Mouse (Mus musculus) heart, postnatal 4 days (tissue): ENCODE results near the gene Cox4i2. TPM values are rescaled to one million over a fixed set of nuclear protein-coding genes. Genes with fewer than 3 reads are reported as not detected.

Source experiments
- DNase-seq: peaks from one replicate; pipeline ENCODE4 v3.0.0; 2021
- total RNA-seq, 2 experiments: library from RNA; stranded (reverse); gene quantifications; 2 replicates each; pipeline ENCODE4 v1.2.3; 2021

Cox4i2 gene
- total RNA-seq, 2 experiments from 2014 or later = 13.7 to 15.1 TPM

DNA sequence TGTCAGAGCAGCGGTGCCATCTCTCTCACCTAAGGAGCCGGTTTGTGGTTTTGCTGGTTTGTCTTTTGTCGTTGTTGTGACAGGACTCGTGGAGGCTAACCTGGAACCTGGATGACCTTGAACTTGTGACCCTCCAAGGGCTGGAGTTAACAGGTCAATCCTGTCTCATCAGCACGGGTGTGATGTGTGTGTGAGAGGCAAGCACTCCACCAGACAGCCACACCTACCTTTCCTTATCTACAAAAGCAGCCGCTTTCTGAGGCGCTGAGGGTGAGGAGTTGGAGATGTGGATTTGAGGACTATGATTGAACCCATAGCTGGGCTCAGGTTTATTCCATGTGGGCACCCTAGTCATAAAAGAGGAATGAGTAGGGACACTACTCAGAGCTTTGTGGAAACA lies 15.7 kb downstream of the Cox4i2 start:
- DNase-seq = no peak

DNA sequence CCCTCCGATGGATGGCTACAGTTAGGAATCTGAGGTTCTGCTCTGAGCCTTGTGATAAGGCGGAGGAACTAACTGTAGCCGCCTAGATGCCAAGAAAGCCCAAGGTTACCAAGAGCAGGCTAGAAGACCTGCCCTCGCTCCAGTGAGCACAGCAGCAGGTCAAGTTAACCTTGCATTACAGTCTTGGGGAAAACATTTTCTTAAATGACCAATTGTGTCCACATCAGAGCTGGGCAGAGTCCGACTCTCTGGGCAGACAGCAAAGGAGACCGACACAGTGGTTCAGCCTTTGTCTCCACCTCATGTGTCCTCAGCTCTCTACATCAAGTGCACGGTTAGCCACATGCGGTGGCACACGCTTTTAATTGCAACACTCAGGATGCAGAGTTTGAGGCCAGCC lies 17.6 kb downstream of the Cox4i2 start:
- DNase-seq = no peak

DNA sequence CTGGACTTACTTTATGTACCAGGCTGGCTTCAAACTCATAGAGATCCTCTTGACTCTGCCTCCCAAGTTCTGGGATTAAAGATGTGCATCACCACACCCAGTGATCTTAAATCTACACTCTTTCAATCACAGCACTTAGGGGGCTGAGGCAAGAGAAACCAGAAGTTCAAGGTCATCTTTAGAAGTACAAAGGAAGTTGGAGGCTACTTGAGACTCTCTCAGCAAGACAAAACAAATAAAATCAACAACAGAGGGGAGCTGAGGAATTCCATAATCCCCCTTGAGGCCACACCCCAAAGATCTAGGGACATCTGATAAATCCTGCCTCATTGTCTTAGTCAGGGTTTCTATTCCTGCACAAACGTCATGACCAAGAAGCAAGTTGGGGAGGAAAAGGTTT lies 18.3 kb downstream of the Cox4i2 start:
- no peak for DNase-seq

DNA sequence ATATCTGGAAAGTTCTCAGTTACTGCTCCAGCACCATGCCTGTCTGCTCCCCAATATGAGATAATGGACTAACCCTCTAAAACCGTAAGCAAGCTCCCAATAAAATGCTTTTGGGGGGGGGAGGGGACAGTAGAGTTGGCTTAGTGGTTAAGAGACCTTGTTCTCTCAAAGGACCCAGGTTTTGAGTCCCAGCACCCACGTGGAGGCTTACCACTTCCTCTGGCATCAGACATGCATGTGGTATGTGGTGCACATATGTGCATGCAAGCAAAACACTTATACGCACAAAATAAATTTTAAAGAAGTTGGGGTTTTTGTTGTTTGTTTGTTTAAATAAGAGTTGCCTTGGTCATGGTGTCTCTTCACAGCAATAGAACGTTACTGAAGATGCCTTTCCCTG lies 21.4 kb downstream of the Cox4i2 start:
- DNase-seq = no peak

DNA sequence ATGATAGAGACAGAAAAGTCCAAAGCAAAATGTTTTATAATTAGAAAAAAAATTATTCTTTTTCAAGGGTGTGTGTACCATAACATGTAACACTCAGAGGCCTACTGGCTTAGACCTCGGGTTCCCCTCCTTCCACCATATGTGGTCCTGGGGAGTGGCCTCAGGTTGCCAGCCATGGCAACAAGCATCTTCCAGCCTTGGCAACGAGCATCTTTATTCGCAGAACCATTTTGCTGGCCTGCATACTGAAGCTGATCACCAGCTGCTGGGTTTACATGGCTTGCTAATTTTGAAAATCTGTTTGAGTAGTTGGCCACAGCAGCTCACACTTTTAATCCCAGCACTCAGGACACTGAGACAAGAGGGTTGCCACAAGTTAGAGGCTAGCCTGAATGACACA lies 22.0 kb downstream of the Cox4i2 start:
- no peak for DNase-seq

DNA sequence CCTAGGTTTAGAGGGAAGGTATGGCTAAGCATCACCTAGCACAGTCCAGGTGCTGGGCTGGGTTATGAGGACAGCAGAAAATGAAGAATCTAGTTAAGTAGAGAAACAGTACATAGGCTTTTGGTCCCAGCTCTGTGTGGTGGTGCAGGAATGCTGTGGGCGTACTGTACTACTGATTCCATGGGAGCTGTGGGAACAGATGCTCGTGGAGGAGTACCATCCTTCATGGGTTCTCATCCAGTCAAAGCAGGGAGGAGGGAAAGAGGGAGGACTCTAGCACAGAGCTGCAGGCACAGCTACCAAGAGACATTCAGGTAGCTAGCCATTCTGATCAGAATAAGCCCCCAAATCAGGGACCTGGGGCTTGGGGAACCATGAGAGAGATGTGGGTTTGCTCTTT lies 22.5 kb downstream of the Cox4i2 start:
- no peak for DNase-seq

DNA sequence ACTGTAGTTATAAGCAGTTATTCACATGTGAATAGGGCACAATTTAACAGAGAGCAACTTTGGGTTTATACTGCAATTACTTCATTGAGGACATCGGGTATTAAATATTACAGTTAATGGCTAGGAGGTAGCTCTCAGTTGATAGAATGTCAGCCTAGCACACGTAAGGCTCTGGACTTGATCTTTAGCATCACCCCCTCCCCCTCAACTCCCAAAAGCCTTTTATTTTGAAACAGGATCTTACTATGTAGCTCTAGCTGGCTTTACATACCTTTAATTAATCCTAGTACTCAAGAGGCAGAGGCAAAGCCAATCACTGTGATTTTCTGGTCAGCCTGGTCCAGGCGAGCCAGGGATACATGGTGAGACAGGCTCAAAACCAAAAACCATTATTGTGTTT lies 23.1 kb downstream of the Cox4i2 start:
- no peak for DNase-seq

DNA sequence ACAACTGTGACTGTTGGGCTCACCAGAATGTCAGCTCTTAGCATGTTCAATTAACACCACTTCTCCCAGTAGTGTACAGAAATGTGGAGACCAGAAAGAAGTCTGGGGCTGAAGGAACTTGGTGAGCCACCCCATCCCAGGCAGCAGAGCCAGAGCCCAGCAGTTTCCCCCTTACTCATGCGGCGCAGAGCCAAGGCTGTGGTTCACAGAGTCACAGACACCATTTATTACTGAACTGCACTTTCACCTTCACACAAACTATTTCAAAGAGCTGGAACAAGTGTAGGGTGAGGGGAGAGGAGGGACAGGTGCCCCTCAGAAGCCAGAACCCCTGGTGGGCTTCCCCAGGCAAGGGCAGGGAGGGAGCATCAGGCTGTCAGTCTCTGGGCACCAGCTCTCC lies 26.5 kb downstream of the Cox4i2 start:
- no peak for DNase-seq

DNA sequence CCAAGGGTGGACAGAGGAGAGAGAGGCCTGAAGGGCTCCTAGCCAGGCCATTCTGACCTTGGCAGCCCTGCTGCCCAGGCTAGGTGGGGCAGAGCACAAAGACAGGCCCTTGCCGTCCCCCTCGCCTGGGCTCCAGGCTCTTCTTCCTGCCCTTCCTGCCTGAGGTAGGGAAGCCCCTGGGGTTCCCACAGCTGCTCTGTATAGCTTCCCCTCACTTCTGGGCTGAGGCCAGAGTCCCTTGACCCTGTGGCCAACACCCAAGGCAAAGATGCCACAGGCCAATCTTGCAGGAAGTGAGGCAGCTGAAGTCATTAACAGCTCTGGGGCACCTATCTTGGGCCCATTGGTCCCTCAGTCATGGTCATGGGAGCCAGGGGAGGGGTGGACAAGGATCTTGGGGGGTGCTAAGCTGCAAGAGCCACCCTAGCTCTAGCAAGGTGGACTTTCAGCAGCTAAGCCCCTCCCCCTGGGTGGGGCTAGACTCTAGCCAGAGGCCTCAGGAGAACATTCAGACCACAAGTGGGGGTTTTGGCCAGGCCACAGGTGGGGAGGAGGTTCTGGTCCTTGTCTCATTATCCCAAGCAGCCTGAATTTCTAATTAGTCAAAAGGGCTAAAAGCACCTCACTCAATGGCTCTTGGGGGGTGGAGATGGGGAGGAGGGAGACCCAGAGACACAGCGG lies 27.2 kb downstream of the Cox4i2 start:
- no peak for DNase-seq

DNA sequence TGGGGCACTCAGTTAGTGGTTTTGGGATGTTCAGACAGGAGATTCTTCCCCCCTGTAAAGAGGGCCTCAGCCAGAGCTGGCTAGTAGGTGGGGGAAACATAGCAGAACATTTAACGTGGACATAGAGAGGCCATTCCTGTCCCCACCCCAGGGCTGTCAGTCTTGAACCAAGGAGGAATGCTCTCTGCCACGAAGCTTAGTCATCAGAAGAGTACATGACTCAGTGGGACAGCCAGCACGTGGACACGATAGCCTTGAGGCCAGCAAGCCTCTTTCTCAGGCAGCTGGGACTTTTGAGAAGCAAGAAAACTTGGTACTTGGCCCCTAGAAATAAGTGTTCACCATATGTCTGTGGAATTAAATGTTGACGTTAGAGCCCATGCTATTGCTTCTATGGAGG lies 28.7 kb downstream of the Cox4i2 start:
- DNase-seq = no peak

DNA sequence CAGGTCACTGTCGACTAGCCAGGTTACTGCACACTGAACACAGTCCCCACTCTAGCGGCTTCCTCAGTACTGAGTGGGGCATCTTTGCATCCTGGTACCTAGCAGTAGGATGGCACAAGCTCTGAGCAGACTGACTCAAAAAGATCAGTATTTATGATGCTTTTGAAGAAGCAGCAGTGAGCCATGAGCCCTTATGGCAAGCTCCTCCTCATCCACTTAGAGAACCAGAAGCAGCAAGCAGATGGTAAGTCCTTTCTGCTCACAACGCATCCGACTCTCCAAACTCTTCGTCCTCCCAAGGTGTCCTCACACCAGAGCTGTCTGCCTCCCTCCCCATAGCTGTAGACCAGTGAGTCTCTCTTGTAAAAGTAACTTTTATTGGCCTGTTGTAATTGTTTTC lies 29.3 kb downstream of the Cox4i2 start:
- no peak for DNase-seq

DNA sequence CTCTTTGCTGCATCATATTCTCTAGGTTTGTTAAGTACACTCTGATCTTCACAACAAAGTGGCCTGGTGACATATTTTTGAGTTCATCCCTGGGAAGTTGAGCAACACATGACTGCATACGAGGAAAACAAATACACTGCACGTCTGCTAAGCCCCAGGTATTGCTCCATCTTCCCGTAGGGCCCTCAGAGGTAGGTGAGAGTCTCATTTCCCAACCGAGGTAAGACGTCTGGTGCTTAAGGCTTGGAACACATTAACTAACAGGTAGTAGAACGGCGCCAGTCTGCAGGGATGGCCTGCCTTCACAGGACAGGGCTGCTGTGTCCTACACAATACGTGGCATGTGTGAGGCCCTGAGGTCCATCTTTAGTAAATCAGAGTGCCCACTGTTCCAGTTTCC lies 30.7 kb downstream of the Cox4i2 start:
- no peak for DNase-seq

DNA sequence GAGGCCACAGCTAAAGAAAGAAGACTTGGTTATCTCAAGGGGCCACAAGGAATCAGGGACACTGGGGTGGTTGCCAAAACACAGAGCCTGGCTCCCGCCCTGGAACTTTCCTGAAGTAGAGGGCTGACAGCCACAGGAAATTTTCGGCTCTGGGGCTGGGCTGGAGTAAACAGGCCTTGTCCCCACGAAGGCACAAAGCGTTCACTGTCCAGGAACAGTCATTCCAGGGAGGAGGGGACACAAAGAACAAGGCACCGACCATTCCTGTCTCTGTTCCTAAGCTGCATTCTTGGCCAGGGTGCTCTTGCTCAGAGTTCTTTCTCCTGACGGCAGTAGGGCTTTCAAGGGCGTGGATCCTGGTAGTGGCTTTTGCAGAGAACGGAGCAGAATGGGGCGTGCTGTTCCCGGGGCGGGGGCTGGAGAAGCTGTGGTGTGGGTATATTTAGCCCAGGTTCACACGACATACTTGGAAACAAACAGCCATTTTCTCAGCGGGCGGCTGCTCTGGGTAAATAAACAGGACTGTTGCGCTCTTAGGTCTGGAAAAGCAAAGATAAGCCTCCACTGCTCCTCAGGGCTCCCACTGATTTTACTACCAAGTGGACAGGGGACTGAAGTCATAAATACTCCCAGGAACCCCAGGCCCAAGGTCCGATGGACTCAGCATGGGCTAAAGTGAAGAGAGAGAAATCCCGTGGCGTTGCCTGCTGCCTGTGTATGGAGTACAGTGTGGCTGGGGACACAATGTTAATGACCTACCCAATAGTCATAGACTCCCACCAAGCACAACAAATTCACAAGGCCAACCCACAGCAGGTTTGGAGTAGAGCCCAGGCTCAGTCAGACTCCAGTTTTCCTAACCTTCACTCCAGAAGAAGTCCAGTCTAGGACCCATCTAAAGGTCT lies 31.7 kb downstream of the Cox4i2 start:
- peak; percentile 85 for DNase-seq

DNA sequence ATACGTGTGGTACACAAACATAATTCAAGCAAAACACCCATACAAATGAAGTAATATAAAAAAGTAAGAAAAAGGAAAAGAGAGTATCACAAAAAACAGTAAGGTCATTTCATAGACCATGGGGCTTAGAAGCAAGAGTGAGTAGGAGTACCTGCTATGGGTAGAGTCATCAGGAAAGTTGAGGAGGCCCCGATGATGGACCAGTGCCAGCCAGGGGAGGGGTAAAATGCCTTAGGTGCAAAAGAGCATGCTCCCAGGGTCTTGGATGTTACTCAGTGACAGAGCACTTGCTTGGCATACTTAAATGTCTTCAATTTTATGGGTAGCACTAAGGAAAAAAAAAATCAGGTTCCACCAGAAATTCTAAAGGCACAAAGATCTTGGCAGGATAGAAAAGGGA lies 33.2 kb downstream of the Cox4i2 start:
- DNase-seq = no peak

DNA sequence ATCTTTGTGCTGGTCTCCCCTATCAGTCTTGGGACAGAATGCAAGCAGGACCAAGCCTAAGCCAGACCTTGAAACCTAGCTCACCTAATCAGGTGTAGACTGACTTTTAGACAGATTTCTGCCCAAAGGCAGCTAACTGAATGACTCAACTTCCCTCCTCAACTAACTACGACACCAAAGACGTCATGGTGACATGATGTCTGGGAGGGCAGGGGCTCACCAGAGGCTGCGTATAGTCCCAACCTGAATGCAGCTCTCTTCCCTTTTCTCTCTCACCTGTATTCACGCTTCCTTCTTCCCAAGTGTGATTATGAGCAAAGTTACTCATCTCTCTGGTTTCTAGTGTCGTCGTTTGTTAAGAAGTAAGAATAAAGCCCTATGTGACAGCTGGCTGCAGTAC lies 33.6 kb downstream of the Cox4i2 start:
- DNase-seq = no peak

DNA sequence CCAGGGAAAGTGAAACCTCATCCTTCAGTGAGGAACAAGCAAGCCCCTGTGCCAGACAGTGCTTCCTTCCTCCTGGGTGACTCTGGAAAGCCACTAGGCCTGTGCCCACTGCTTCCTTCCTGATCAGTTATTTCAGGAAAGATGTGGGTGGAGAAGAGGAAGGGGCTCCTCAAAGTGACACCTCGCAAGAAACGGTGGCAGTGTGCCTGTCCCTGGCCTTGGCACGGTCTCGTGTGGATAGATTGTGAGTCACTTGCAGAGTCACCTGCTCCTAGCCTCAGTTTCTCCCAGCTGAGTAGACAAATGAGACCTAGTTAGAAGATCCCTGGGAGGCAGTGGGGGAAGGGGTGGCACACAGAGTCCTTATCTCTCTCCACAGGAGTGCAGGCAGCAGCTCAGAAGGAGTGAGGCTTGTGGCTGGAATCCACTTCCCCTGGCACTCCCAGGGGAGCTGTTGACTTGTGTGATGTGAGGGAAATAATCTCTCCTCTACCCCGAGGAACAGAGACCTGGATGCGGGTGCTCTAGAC lies 35.0 kb downstream of the Cox4i2 start:
- peak; percentile 60 for DNase-seq

DNA sequence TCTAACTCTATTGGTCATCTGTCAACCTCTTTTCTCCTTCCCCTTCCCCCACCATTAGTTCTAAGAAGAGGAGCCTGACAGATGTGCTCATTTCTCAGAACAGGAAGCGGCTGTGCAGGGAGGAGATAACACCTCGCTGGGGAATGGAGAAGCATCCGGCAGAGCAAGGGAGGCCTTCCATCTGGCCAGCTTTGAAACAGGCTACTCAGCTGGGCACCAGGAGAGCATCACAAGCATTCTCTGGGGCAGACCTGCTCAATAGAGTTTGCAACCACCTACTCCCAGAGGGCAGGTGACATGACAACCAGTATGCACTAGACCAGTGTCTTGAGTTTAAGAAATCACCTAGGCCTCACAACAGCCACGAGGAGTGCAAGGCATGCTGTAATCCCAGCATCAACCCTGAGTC lies 35.6 kb downstream of the Cox4i2 start:
- peak; percentile 65 for DNase-seq

DNA sequence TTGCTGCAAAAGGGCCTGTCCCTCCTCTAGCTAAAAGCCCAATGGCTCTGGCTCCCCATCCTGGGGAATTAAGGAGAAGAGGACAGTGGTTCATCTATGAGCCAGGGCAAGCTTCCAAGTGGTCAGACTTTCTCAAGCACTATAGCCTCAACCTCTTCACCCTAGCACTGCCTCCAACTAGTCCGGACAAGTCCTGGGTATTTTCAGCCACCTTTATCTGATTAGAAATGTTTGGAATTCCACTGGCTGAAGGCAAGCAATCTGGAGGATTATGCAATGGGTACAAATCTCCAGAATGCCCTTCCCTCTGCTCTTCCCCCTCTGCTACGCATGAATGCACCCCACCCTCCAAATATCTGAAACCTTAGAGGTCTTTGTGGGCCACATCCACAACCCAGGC lies 38.5 kb downstream of the Cox4i2 start:
- peak; percentile 32 for DNase-seq

DNA sequence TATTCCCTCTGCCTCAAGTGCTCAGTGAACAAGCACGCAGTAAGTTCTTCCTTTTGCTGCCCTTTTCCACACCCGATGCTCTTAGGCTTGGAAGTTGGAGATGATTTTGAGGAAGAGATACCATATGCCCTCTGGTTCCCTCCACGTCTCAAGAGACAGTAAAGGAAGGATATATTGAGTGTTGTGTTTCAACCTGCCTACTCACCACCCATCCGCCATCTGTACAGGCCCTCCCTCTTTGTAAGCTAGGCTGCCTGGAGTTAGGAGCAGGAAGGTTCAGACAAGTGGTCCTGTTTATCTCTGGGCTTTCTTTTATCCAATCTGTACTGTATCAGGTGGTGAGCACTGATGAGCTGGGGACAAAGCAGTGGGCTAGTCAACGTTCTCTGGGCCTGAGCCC lies 39.4 kb downstream of the Cox4i2 start:
- no peak for DNase-seq

DNA sequence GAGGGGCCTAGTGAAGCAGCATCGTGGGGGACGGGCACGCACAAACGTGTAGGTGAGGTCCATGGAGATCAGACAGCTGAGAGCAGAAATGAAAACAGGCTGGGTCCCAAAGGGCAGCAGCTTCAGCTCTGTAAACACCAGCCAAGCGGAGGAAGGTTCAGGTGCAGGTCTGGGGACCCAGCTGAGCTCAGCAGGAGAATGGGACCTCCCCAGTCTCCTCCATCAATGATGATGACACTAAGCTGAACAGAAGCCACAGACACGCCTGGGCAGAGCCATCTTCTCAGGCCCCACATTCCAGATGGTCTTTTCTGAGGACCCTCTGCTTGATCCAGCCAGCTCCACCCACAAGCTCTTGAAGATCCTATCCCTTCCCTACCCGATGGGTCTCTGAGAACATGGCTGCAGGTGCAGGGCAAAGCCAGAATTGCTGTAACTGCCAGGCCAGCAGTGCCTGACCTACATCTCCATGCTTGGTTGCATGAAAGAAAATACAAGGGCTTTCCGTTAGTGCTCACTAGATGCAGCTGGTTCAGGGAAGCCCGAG lies 40.4 kb downstream of the Cox4i2 start:
- no peak for DNase-seq

DNA sequence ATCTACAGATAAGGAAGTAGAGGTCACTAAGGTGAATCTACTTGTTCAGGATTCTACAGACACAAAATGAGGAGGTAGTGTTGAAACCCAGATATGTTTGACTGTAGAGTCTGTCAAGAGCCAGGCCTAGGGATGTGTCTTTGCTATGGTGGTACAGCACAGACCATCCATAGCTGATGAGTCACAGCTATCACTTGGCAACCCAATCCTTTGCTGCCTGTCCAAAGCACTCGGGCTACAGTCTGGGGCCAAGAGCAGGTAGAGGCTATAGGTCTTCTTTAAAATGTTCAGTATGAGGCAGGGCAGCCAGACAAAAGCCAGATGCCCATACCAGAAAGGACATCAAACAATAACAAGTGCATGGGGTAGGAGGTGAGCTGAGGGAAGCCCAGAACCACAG lies 43.6 kb downstream of the Cox4i2 start:
- DNase-seq = no peak

DNA sequence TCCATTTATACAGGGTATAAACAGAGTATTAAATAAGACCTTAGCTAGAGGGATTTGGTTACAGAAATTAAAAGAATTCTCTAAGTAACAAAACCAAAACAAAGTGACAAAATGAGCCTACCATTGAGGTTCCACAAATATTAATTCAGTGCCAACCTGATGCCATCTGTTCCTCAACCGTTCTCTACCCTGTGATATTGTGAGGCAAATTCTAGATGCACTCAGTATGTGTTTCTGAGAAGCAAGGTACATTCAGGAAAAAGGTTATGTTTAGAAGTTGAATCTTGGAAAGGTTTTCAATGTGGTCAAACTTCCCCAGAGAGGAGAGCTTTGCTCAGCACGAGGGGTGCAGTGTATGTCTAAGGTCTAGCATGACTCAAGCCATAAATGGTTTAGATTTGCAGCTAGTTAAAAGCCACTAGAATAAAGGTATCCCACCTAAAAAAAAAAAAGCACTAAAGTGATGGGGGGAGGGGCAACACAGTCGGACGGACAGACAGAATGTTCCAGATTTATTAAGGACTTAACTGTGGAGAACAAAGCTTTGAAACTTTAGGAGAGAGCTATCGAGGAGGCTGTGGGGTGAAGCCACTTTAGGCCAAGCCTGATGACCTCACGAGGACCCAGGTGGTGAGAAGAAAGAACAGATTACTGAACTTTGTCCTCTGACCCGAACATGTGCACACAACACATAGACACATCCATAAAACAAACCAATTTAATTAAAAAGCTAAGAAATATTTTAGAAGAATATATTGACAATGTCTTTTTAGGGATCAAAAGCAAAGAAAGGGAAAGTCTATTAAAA lies 46.2 kb downstream of the Cox4i2 start:
- DNase-seq = no peak

DNA sequence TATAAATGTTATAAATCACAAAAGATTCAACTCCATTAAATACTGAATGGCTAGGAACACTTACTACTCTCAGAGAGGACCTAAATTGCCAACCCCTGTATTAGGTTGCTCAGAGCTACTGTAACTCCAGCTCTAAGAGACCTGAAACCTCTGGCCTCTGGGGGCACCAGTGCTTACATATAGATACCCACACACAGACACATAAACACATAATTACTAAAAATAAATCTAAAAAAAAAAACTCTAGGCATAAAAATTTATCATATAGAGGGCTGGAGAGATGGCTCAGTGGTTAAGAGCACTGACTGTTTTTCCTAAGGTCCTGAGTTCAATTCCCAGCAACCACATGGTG lies 46.8 kb downstream of the Cox4i2 start:
- DNase-seq = no peak
